ENCODE assay signal across 10 mouse cellular contexts in genomic region chr5:44087034-44087433, GRCm38 (mm10). TPM values are rescaled to one million over a fixed set of nuclear protein-coding genes. Genes with fewer than 3 reads are reported as not detected.
DNase-seq lines count a peak whose midpoint lies in the region; ATAC-seq and TF ChIP-seq lines count a peak whose summit lies in the region.
"Had no signal": no experiment of that assay in that cellular context is flagged by ENCODE, and none has a peak within 500 bp of the region (broad histone marks: within the 10 kb centered on the region; RNA-seq: fewer than 3 reads in every experiment).

No protein-coding gene starts in this region.

- no peak for TF ChIP-seq CTCF in testis, adult 2 months (IDR thresholded peaks at IDR 0.05; ENCODE audit: control insufficient read depth, insufficient read depth, insufficient replicate concordance, low read depth, low read length)
- TF ChIP-seq CTCF in stomach, postnatal 0 days (IDR thresholded peaks at IDR 0.05; ENCODE audit: low read depth) = peak; percentile 17; the same call in 1 of the 2 replicates

- ATAC-seq in frontal cortex, adult (ENCODE audit: low TSS enrichment) = peak; percentile 59
- ATAC-seq in stomach, postnatal 0 days (ENCODE audit: low FRiP score, low TSS enrichment) = peak; percentile 51; the same call in 1 of the 2 replicates

- 56% methylated on average over 5 of the region's 5 CpGs for WGBS in limb, embryonic 10.5 days
- 34% methylated on average over 5 of the region's 5 CpGs for WGBS in stomach, postnatal 0 days

- peak overlapping the region; percentile 83 for H3K4me3 ChIP-seq in testis, adult 2 months (ENCODE audit: control insufficient read depth, low read depth, low read length)
- H3K4me3 ChIP-seq in limb, embryonic 10.5 days = no peak overlapping the region
- no peak overlapping the region for H3K4me3 ChIP-seq in stomach, postnatal 0 days (ENCODE audit: low read depth, low read length)
- H3K4me3 ChIP-seq: hindbrain, embryonic 15.5 days had no signal

- H3K4me1 ChIP-seq in testis, adult 2 months (ENCODE audit: control insufficient read depth, insufficient read depth, low read length) = no peaks in the 10 kb centered on the region
- peaks cover 12% of the 10 kb centered on the region for H3K4me1 ChIP-seq in limb, embryonic 10.5 days
- H3K4me1 ChIP-seq in stomach, postnatal 0 days (replicated peaks; ENCODE audit: control insufficient read depth, insufficient read depth) = no peaks in the 10 kb centered on the region
- H3K4me1 ChIP-seq: hindbrain, embryonic 15.5 days had no signal

- H3K27me3 ChIP-seq in testis, adult 2 months (ENCODE audit: control insufficient read depth, insufficient read depth, low read length) = no peaks in the 10 kb centered on the region
- H3K27me3 ChIP-seq in limb, embryonic 10.5 days (ENCODE audit: low read depth, poor library complexity, severe bottlenecking) = no peaks in the 10 kb centered on the region
- H3K27me3 ChIP-seq in stomach, postnatal 0 days (ENCODE audit: control insufficient read depth, insufficient read depth, low read length) = no peaks in the 10 kb centered on the region
- H3K27me3 ChIP-seq: hindbrain, embryonic 15.5 days had no signal

- no peak for TF ChIP-seq EP300 in stomach, postnatal 0 days (optimal IDR thresholded peaks at IDR 0.05)

- TF ChIP-seq POLR2A in testis, adult 2 months (IDR thresholded peaks at IDR 0.05; ENCODE audit: control insufficient read depth, low read depth, low read length) = no peak

- H3K9me3 ChIP-seq in limb, embryonic 10.5 days (replicated peaks) = no peaks in the 10 kb centered on the region
- no peaks in the 10 kb centered on the region for H3K9me3 ChIP-seq in stomach, postnatal 0 days (ENCODE audit: control insufficient read depth, low read length)
- H3K9me3 ChIP-seq: hindbrain, embryonic 15.5 days had no signal

- no peak overlapping the region for H3K4me2 ChIP-seq in stomach, postnatal 0 days (replicated peaks; ENCODE audit: low read depth)
- H3K4me2 ChIP-seq: hindbrain, embryonic 15.5 days; midbrain, embryonic 11.5 days had no signal

- H3K27ac ChIP-seq in testis, adult 2 months (ENCODE audit: control insufficient read depth, insufficient read depth, low read depth, low read length) = no peak overlapping the region
- H3K27ac ChIP-seq in limb, embryonic 10.5 days = 0 out of 2 replicates have a peak overlapping the region, but pooled peaks have one; percentile 39
- no peak overlapping the region for H3K27ac ChIP-seq in stomach, postnatal 0 days (replicated peaks)
- H3K27ac ChIP-seq: hindbrain, embryonic 15.5 days had no signal

- no peak overlapping the region for H3K9ac ChIP-seq in stomach, postnatal 0 days (ENCODE audit: low read length)
- H3K9ac ChIP-seq: hindbrain, embryonic 15.5 days had no signal

- DNase-seq in frontal cortex, postnatal 25 days (ENCODE audit: low spot score in 2 of 2) = no peak
- no peak for DNase-seq in testis, postnatal 14 days (ENCODE audit: low spot score)
- DNase-seq in limb, embryonic 10.5 days (ENCODE audit: low spot score) = no peak
- no peak for DNase-seq in stomach, postnatal 0 days (ENCODE audit: low spot score)
- DNase-seq in adrenal gland, postnatal 10 days = no peak
- DNase-seq in right cerebral cortex, postnatal 10 days (ENCODE audit: low spot score in 2 of 2) = no peak

- no peaks in the 10 kb centered on the region for H3K36me3 ChIP-seq in testis, adult 2 months (ENCODE audit: control insufficient read depth, insufficient read depth, low read length)
- peaks cover 91% of the 10 kb centered on the region for H3K36me3 ChIP-seq in limb, embryonic 10.5 days
- no peaks in the 10 kb centered on the region for H3K36me3 ChIP-seq in stomach, postnatal 0 days (ENCODE audit: control insufficient read depth, insufficient read depth, low read length)
- H3K36me3 ChIP-seq: hindbrain, embryonic 15.5 days had no signal

RNA-seq across cellular contexts. Expression of gene Prom1, which starts 14.8 kb away (rescaled TPM):
- polyA plus RNA-seq in testis, adult 2 months (2012; rRNA removed) = 61.7 and 61.8 TPM in 2 replicates
- 94.6 and 120 TPM in 2 replicates for polyA plus RNA-seq in limb, embryonic 10.5 days (2016; fragmentation: Nextera tagmentation; extraction: Ambion mirVana)
- 52.3 and 52.7 TPM in 2 replicates for polyA plus RNA-seq in stomach, postnatal 0 days (2015; fragmentation: Nextera tagmentation; extraction: Ambion mirVana)
- total RNA-seq in adrenal gland, postnatal 10 days (2021) = 10 to 100 TPM; 16.4 to 19.4 TPM
